Mouse (Mus musculus): ENCODE results near the gene Crtc3.

The Crtc3 gene

DNA sequence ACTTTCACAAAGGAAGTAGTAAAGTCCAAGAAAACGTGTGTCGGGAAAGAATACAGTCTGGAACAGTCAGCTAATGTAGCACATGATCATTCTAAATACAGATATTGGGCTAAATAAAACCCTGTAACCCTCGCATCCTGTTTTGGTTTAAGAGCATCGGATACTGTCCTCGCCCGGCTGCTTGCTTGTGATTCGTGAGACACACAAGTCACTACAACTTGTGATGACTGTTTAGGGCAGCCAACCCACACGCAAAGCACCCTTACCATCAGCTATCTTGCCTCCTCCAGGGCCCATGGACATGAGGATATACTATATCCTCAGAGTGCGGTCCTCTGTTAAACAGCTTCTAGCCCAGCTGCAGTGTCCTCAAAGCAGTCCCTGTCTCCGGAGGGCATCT, 50.2 kb downstream of the Crtc3 start:
- no peak for DNase-seq (ENCODE audit: low spot score)

- DNase-seq (ENCODE audit: low spot score), result no peak
Measured at GRCm38 (mm10) chr7:80636953-80637800, 51.5 kb downstream of the Crtc3 start.

- no peak for DNase-seq (ENCODE audit: low spot score)
Measured at GRCm38 (mm10) chr7:80636288-80636952, 52.3 kb downstream of the Crtc3 start.

DNA sequence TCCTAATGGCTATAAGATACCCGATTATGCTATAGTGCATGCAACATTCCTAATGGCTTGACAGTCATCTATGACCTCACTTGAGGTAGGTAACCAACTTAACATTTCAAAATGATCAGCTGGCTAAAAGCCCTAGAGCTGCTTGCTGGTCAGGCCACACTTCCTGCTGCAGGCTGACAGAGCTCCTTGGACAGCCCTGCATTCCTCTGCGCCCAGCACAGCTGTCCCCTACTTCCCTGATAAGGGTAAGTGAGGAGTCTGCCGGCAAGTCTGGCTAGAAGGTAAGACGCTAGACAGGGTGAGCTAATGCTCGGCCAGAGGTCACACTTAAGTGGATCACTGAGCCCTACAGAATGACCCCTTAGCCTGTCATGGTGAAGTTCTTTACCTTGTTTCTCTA, 52.8 kb downstream of the Crtc3 start:
- no peak for DNase-seq (ENCODE audit: low spot score)

- no peak for DNase-seq (ENCODE audit: low spot score)
Measured at GRCm38 (mm10) chr7:80634741-80635140, 53.9 kb downstream of the Crtc3 start.

- DNase-seq (ENCODE audit: low spot score), result no peak
Measured at GRCm38 (mm10) chr7:80633635-80634034, 55.0 kb downstream of the Crtc3 start.

- DNase-seq (ENCODE audit: low spot score), result no peak
Measured at GRCm38 (mm10) chr7:80631993-80632392, 56.7 kb downstream of the Crtc3 start.

DNA sequence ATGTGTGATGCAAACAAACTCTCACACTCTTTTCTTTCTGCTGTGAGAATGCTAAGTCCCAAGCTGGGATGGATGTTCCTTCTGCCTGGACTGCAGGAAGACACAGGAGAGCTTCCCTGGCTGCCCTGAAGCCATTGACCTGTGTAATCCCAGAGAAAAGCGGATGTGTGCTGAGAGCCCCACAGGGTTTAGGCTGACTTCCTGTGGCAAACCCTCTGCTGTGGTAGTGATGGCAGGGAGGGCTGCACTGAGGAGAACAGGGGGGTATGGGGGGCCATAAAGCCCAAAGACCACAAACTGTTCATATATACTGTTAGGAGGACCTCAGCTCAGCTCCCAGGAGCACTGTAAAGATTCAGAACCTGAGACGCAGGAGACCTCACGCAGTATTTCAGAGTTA, 57.3 kb downstream of the Crtc3 start:
- DNase-seq (ENCODE audit: low spot score), result no peak

DNA sequence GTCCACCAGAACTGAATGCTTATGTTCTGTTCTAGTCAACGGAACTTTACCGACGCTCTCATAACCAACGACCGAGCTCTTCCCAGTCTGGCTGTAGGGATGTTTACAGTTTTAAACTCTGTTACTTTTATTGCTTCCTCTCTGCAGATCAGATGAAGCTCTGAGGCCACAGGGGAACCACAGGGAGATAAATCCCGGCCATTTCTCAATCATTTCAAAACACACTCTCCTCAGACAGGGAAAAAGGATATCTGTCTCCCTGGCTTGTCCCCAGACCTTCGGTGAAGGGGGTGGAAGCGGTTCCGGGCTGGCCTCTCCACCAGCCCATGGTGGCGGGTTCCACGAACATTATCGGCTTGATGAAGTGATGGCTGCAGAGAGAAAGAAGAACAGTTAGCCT, 59.3 kb downstream of the Crtc3 start:
- DNase-seq (ENCODE audit: low spot score), result no peak

DNA sequence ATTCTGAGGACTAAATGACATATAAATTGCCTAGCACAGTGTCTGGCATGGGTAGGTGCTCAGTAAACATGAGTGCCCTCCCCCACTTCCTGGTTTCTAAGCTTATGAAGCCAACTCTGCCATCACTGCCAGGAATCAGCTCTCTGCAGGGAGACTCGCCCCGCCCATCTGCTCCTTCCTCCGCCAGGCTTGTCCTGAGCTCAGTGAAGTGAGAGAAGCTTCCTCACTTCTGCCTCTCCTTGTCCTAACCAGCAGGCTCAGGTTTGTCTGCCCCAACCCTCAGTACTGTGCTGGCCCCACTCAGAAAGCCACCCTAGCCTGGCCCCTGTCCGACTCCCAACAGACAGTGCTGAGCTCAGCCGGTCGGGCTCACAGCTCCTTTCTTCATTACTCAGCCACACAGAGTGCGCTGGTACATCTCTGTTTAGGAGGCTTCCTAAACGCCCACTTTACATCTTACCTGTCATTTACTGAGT, 59.9 kb downstream of the Crtc3 start:
- DNase-seq (ENCODE audit: low spot score), result no peak

- DNase-seq (ENCODE audit: low spot score), result no peak
Measured at GRCm38 (mm10) chr7:80626943-80627342, 61.7 kb downstream of the Crtc3 start.

DNA sequence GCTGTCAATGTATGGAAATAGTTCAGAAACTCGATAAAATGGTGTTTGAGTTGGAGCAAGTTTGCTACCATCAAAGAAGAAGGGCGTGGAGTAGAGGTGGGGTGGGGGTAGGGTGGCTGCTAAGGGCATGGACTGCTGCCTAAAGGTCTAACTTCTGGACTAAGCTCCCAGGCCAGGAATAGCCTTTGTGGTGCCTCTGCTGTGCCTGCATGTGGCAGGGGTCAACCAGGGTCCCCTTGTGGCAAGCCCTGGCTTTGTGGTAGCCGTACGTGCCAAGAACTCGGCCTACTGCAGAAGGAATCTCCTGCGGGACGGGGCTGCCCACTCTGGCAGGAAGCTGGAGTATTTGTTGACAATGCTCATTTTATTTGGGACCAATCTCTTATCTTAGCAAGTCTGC, 62.8 kb downstream of the Crtc3 start:
- no peak for DNase-seq (ENCODE audit: low spot score)

DNA sequence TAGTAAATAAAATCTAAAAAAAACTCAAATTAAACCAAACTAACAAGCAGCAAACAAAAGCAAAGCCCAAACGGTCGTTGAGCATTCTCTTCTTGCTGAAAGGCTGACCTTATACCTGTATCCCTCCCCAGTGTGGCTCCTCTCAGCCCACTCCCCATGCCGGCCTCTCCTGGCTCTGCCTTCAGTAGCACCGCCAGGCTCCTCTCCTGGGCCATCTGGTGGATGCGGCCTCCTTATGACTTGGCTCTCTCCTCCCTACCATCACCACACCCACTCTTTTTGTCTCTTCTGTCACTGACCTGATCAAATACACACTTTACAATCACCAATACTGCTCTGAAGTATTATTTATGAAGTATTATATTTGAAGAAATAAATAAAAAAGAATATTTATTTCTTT, 65.4 kb downstream of the Crtc3 start:
- no peak for DNase-seq (ENCODE audit: low spot score)

DNA sequence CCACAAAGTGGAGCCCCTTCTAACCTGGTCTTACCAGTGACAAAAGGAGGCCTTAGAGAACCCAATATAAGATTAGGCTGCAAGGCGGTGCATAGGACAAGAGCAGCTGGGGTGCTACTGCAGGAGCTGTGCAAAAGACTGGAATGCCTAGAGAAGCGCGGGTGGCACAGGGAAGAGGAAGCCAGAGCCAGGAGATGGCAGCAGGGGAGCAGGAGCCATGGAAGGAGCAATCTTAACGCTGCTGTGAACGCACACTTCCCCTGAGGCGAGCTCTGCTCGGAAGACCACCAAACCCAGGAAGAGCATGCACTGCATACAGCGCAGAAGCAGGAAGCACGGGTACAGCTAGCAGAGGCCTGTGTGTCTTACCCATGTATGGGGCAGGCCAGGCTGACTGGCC, 72.6 kb downstream of the Crtc3 start:
- DNase-seq (ENCODE audit: low spot score), result no peak

DNA sequence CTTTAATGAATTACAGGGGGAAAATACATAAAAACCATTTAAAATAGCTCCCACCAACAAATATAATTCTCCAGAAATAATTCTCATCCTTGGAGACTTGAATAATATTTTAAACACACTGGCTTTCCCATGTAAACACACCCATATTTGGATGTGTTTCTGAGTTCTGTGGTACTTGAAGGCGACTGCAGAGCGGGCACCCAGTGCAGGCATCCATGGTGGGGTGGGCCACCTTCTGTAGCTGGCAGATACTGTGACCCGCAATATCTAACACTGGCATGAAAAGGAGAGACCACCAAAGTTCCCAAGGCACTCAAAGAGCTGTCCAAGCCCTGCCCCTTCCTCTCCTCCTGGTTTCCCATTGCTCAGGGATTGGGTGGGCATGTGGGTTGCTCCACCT, 74.6 kb downstream of the Crtc3 start:
- no peak for DNase-seq (ENCODE audit: low spot score)

- DNase-seq (ENCODE audit: low spot score), result no peak
Measured at GRCm38 (mm10) chr7:80612191-80612787, 76.4 kb downstream of the Crtc3 start.

DNA sequence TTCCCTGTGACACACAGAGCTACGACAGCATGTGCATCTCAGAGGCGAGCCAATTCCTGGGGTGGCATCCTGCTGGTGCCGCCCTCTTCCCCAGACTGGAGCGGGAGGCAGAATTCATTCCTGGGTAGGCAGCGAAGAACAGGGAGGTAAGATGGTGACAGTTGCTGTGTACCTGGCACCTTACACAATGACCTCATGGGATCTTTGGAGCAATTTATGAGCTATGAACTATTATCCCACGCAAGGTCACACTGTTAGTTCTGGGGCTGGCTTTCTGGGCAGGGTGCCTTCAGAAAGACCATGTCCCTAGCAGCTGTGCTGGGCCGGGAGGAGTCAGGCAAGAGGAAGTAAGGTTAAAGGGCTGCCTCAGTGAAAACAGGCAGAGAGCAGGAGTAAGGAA, 77.0 kb downstream of the Crtc3 start:
- no peak for DNase-seq (ENCODE audit: low spot score)

DNA sequence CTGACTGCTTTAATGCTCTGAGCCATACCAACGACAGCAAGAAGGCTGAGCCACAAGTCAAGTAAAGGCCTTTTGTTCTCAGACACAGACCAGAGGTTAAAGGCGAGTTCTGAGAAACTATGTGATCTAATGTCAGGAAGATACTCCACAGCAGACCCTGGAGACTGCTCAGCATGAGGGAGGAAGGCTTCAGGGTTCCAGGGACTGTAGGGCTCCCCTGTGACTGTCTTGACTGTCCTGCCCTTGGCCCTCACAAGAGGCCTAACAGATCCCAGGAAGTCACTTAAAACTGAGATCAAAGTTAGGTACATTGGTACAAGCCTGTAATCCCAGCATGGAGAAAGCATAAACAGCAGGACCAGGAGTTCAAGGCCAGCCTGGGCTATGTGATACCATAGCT, 81.2 kb downstream of the Crtc3 start:
- no peak for DNase-seq (ENCODE audit: low spot score)

GRCm38 (mm10) chr7:80606435-80606834, 82.2 kb downstream of the Crtc3 start:
- no peak for DNase-seq (ENCODE audit: low spot score)

DNA sequence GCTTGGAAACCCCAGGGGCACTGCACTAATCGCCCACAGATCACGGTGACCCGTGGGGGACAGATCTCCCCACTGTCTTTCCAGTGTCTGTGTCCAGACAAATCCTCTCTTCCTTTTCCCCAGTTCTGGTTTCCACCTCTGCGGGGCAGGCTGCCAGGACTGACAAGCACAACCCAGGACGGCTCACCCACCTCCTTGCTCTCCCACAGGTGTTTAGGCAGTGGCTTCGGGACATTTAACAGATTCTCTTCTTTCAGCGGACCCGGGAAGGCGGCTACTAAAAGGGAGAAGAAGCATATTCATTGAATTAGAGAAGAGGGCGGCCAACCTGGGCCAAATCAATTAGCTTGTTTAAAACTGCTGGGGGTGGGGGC, 83.1 kb downstream of the Crtc3 start:
- DNase-seq (ENCODE audit: low spot score), result no peak

- DNase-seq (ENCODE audit: low spot score), result no peak
Measured at GRCm38 (mm10) chr7:80604908-80605556, 83.6 kb downstream of the Crtc3 start.

DNA sequence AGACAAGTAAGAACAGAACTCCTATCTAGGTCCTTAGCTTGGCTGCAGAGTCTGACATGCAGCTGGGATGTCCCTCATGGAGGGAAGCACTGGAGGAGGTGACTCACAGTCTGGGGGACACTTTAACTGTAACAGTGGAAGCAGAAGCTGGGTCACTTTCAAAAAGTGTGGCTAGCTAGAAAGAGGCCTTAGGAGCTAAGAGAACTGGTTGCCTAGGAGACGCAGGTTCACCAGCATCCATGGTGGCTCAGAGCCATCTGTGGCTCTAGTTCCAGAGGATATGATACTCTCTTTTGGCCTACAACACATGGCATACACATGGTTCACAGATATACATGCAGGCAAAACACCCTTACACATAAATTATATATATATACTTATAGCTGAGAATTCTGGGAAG, 86.1 kb downstream of the Crtc3 start:
- DNase-seq (ENCODE audit: low spot score), result no peak
